Mouse (Mus musculus) heart, adult 2 months (tissue): ENCODE results near the gene Dab1.

Experiments
- CTCF ChIP-seq: fragments of 200-600 bp; IDR thresholded peaks from 2 replicates; pipeline ENCODE4 v1.8.1; 2022; ENCODE audit warnings: antibody characterized with exemption, mild to moderate bottlenecking, moderate library complexity
- EP300 ChIP-seq: fragments of 200-500 bp; IDR thresholded peaks from 2 replicates; pipeline ENCODE4 v1.6.1; 2011; ENCODE audit warnings: low read depth, low read length, control low read depth; ENCODE audit not compliant: insufficient read depth
- POLR2A ChIP-seq: fragments of 200-500 bp; IDR thresholded peaks from 2 replicates; pipeline ENCODE4 v1.6.1; 2011; ENCODE audit warnings: mild to moderate bottlenecking, low read depth, low read length, control low read depth; ENCODE audit not compliant: insufficient read depth

- TF ChIP-seq CTCF (no peak), EP300 (no peak), POLR2A (no peak)
Measured at GRCm38 (mm10) chr4:103762416-103762815, 143.3 kb downstream of the Dab1 start.
